Mouse (Mus musculus) hematopoietic stem cell, adult 5-6 weeks (primary cell): ENCODE measurements around the gene Afp. TPM values are rescaled to one million over a fixed set of nuclear protein-coding genes. Genes with fewer than 3 reads are reported as not detected.
A peak's percentile ranks its signal among the peaks of the same experiment; 100 is the strongest.

Experiments
- ATAC-seq, 2 experiments: fragments of 125-278 bp in 1 of 2; replicated peaks in 1 of 2; 2 replicates each; pipeline ENCODE4 v1.8.0; 2016 to 2017; ENCODE audit warnings: inconsistent platforms in 2 of 2, mild to moderate bottlenecking in 2 of 2, moderate number of reproducible peaks in 2 of 2, low read depth in 1 of 2, moderate TSS enrichment in 1 of 2; ENCODE audit not compliant: low FRiP score in 2 of 2, poor library complexity in 2 of 2, severe bottlenecking in 2 of 2, insufficient read depth in 1 of 2, low TSS enrichment in 1 of 2
- total RNA-seq: library from RNA; stranded (forward); fragments of 172-1452, 232-1000 nt; gene quantifications from 2 replicates; pipeline ENCODE4 v1.2.3, GENCODE M21; 2017

Afp gene
- total RNA-seq, 1 experiment from 2014 or later, result 5.0 TPM

DNA sequence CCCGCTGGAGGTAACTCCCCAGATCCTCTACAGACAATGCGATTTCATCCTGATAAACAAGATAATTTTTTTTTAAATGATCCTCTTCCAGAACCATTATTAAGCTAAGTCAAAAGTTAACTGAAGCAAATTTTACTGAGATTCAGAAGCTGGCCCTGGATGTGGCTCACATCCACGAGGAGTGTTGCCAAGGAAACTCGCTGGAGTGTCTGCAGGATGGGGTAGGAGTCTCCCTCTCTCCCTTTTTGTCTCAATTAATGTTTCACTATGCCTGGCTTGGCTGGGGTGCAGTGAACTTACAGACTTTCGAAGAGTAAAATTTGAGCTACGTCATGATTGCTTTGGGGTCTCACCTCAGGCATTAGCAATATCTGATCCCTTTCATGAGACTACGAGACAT, 9.0 kb downstream of the Afp start:
- ATAC-seq, result no peak

DNA sequence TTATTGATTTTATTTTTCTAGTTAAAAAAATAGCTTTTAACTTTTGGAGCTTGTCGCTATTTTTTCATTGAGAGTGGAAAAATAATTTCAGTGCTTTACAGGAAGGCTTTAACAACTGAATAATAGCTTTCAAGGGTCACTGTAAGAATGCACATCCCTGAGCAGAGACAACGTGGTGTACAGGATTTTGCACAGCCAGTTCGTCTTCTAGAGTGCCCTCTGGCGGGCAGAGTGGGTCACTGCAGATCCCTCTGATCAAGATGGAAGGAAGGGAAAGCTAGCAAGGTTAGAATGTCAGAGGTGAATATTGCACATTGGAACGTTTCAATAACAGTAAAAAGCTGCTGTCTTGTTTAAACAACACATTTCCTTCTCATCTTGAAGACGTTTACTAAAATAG, 10.2 kb downstream of the Afp start:
- ATAC-seq, result peak; percentile 59 to 65; a peak in 2 of 4 replicates

DNA sequence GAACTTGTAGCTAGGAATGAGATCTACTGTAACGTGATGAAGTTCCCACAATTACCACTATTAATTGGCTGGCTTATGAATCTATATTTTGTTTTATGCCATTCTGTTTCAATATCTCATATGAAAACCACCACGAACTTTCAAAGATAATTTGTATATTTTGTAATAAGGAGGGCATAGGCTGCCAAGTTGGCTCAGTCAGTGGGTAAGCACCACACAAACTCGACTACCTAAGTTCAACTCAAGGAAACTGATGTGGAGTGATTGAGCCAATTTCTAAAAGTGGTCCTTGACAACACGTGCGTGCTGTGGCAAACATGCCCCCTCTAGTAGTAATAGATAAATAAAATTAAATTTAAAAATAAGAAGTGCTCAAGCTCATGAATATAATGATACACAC, 11.2 kb downstream of the Afp start:
- ATAC-seq, result no peak

DNA sequence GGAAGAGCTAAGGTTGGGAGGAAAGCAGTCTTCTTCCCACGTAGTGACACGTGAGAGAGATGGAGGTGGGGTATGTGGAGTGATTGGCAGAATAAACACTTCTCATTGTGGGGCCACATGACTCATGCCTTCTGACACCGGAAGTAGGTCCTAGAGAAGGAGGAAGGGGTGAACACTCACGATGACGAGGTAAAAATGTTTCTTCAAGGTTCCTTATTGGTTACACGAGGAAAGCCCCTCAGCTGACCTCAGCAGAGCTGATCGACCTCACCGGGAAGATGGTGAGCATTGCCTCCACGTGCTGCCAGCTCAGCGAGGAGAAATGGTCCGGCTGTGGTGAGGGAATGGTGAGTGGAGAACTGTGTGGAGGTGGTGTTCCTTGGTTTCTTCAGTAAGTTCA, 14.2 kb downstream of the Afp start:
- peak; percentile 90 to 94 for ATAC-seq

DNA sequence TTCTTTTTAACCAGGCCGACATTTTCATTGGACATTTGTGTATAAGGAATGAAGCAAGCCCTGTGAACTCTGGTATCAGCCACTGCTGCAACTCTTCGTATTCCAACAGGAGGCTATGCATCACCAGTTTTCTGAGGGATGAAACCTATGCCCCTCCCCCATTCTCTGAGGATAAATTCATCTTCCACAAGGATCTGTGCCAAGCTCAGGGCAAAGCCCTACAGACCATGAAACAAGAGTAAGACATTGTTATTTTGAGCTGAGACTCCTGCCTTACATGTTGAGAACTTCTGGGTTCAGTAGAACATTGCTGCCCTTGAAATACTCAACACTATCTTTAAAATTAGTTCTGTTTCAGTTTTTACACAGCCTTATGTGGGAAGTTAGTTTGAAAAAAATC, 16.0 kb downstream of the Afp start:
- no peak for ATAC-seq

DNA sequence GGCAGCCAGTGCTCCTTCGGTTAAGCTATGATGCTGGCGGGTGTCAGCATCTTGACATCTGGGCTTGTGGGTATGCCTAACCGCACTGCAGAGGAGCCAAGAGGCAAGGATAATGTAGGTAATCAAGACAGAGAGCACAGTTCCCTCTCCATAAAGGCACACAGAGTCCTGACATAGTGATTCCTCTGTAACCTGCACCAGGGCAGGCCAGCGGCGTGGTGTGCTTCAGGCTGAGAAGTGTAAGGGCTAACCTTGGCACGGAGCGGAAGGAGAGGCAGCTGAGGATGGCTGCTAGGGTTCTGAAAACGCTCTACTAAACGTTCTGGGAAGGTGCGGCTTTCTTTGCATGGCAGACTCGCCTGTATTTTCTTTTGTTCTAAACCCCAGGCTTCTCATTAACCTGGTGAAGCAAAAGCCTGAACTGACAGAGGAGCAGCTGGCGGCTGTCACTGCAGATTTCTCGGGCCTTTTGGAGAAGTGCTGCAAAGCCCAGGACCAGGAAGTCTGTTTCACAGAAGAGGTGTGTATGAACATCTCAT, 16.9 kb downstream of the Afp start:
- ATAC-seq, result no peak

DNA sequence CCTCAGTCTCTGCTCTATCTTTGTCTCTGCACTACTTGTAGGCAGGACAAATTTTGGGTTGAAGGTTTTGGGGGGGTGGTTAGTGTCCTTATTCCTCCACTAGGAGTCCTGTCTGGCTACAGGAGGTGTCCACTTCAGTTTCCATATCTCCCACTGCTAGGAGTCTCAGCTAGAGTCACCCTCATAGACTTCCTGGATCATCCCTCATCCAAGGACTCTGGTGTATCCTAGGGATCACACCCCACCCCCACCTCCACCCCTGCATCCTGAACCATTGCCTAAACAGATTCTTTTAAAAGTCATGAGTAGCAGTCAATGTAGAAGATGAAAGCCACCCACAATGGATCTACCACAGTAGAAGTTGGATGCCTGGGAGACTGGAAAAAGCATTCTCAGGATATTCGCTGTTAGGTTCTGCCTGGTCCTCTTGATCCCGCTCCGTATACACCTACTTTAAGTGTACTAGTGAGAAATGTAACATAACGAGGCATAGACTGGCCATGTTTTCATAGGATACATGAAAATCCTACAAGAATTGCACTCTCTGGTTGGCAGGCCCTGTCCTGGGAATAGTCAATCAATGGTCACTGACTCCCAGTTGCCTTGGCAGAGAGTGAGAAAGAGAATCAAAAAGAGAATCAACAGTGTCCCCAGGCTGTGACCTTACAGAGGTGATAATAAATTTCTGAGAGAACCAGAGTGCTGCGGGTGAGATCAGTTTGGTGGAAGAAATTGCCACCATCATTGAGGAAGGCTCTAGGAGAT, 19.5 kb downstream of the Afp start:
- ATAC-seq, result no peak

DNA sequence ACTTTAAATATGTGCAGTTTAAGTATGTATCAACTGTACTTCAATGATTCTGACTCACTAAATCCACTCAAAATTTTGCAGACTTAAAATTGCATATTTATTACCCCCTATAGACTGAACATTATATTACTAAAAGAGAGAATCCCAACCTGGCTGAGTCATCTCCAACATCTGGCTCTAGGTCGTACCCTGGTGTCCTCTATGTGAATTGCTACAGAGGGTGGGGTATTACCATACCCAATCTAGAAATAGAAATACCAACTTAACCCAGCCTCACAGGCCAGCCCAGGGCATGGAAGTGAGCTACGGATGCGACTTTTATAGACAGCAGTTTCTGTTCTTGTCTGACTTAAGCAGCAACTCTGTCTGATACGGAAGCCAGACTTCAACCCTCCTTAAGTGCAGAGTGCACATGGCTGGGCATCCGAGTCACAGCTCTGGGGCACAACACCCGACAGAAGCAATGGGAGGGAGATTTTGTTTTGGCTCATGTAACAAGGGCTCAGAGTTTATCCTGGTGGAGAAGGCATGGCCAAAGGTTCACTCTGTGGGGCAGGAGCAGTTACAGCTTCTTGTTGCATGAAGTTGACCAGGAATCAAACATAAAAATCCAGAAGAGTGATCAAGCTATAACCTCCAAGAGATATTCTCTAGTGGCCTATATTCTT, 21.9 kb downstream of the Afp start:
- 0 out of 4 replicates have a peak, but pooled peaks of 1 of the 2 experiments have one; percentile 22 for ATAC-seq

DNA sequence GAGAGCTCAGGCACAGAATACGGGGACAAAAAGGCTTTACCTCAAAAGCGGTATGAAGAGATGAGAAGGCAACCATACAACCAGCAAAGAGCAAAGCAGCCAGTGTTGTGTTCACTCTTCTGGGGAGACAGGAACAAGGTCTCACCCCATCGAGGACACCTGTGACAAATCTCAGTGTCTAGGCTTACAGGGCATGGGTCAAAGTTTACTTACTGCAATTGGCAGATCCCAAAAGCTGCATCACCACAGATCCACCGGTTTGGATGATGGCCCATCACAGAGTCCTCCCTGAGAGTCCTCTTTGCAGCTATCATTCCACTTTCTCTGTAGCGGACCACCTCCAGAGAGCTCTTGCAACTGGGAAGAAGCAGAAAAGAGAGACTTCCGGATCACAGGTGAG, 25.0 kb downstream of the Afp start:
- ATAC-seq, result no peak

DNA sequence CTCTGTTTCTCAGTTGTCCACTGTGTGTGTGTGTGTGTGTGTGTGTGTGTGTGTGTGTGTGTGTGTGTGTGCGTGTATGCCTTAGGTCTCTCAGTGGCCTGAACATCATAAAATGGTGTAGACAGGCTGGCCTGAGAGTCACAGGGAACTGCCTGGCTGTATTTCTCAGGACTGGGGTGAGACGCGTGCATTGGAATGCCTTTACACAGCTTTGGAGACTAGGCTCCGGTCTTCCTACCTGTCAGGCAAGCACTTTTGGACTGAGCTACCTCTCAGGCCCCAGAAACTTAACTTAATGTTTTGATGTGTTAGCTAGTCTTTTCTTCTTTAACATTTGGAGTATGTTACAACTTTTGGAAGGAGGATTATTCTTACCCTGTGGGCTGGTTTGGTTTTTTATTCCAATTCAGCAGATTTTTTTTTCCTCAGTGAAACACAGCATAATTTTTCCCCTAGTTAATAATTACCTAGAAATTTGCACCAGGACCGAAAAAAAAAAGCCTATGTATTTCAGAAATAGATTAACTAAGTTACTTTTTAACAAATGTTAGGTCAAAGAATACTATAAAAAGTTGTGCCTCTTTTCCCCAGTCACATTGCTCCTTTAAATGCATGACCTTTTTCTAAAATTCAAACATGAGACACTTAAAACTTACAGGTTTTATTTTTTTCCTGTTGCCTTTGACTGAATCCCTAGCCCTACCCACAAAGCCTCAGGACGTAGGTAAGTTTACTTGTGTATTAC, 28.0 kb downstream of the Afp start, which contains the start of gene Afm:
Gene Afm, plus strand, starts transcription at position 577 of the 745 bp plus-strand sequence.
- no peak for ATAC-seq

DNA sequence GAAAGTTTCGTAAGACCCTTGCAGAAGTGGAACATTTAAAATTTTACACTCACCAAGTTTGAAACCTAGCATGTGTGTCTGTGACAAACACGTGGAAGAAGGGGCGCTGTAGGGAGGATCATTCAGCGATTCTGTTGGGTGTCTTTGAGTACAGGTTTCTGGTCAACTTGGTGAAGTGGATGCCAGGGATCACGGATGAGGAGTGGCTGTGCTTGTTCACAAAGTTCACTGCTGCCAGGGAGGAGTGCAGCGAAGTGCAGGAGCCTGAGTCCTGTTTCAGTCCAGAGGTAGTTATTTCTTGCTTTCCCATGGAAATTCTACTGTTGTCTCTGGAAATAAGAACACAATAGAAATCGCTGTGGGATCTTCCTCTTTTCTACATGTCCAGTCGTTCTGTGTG, 60.7 kb downstream of the Afp start:
- no peak for ATAC-seq

DNA sequence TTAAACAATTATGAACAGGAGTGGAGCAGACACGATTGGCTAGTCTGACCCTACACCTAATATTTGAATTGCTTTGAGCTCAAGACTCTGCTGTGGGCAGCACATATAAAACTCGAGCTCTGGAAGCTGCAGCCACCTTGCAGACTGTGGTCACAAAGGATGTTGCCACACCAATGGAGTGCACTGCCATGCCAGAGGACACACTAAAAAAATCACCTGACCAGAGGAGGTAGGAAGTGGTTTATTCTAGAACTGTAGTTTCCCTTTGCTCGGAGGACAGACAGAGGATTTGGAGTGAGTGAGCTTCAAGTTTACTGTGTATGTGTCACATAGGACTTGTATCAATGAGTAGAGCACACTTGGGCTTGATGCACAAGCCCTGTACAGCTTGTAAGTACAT, 65.5 kb downstream of the Afp start:
- ATAC-seq, result peak; percentile 53 to 56; a peak in 3 of 4 replicates

Other genes with a start within 250 kb of the Afp start
- 136 TPM in 2 replicates for gene Ankrd17, start 124.2 kb upstream of the Afp start, total RNA-seq
- gene Gm9958, start 123.5 kb upstream of the Afp start, total RNA-seq, result 3.3 and 6.0 TPM in 2 replicates
- not detected in 2 replicates for gene Alb, start 29.8 kb upstream of the Afp start, total RNA-seq
- gene Afm, start 28.2 kb downstream of the Afp start, total RNA-seq, result 0.15 and 0.25 TPM in 2 replicates
- gene 5830473C10Rik, start 70.4 kb downstream of the Afp start, total RNA-seq, result not detected in 2 replicates
- 2.0 and 5.3 TPM in 2 replicates for gene Rassf6, start 149.9 kb downstream of the Afp start, total RNA-seq